ENCODE assay signal across 22 mouse cellular contexts in genomic region chr17:64274341-64275105, GRCm38 (mm10). TPM values are rescaled to one million over a fixed set of nuclear protein-coding genes. Genes with fewer than 3 reads are reported as not detected.
A peak's percentile ranks its signal among the peaks of the same experiment; 100 is the strongest.
DNase-seq lines count a peak whose midpoint lies in the region; ATAC-seq and TF ChIP-seq lines count a peak whose summit lies in the region.
"Had no signal": no experiment of that assay in that cellular context is flagged by ENCODE, and none has a peak within 500 bp of the region (broad histone marks: within the 10 kb centered on the region; RNA-seq: fewer than 3 reads in every experiment).

No protein-coding gene starts in this region.

- H3K27ac ChIP-seq in forebrain, embryonic 15.5 days (replicated peaks) = no peak overlapping the region
- no peak overlapping the region for H3K27ac ChIP-seq in forebrain, embryonic 13.5 days
- no peak overlapping the region for H3K27ac ChIP-seq in liver, embryonic 11.5 days (ENCODE audit: low read depth, low read length)
- no peak overlapping the region for H3K27ac ChIP-seq in MEL (ENCODE audit: control insufficient read depth, low read depth, low read length)
- no peak overlapping the region for H3K27ac ChIP-seq in left cerebral cortex, adult 2 months
- H3K27ac ChIP-seq: embryonic facial prominence, embryonic 15.5 days; hindbrain, embryonic 15.5 days; liver, embryonic 15.5 days; neural tube, embryonic 13.5 days had no signal

- 0 out of 2 replicates have a peak, but pooled peaks have one; percentile 23 for ATAC-seq in forebrain, embryonic 15.5 days (replicated peaks)
- no peak for ATAC-seq in forebrain, embryonic 13.5 days
- peak; percentile 64 for ATAC-seq in liver, embryonic 11.5 days (replicated peaks; ENCODE audit: low FRiP score)
- ATAC-seq in megakaryocyte progenitor cell, adult 5-6 weeks (replicated peaks; ENCODE audit: poor library complexity) = peak; percentile 27
- ATAC-seq: forebrain, embryonic 14.5 days had no signal

- H3K4me2 ChIP-seq in forebrain, embryonic 15.5 days (replicated peaks) = no peak overlapping the region
- H3K4me2 ChIP-seq in forebrain, embryonic 13.5 days = no peak overlapping the region
- no peak overlapping the region for H3K4me2 ChIP-seq in liver, embryonic 11.5 days
- H3K4me2 ChIP-seq: embryonic facial prominence, embryonic 15.5 days; hindbrain, embryonic 15.5 days; liver, embryonic 15.5 days; neural tube, embryonic 13.5 days had no signal

- 97% methylated on average over 10 of the region's 10 CpGs for WGBS in forebrain, embryonic 15.5 days
- 95% methylated on average over 10 of the region's 10 CpGs for WGBS in forebrain, embryonic 13.5 days
- WGBS in liver, embryonic 11.5 days = 73% methylated on average over 10 of the region's 10 CpGs

- H3K36me3 ChIP-seq in forebrain, embryonic 15.5 days = no peaks in the 10 kb centered on the region
- H3K36me3 ChIP-seq in forebrain, embryonic 13.5 days (ENCODE audit: poor library complexity, severe bottlenecking) = peaks cover 17% of the 10 kb centered on the region
- no peaks in the 10 kb centered on the region for H3K36me3 ChIP-seq in liver, embryonic 11.5 days (ENCODE audit: control insufficient read depth, insufficient read depth, low read length)
- H3K36me3 ChIP-seq in MEL (ENCODE audit: control insufficient read depth in 1 of 2, insufficient read depth in 2 of 2, low read length in 2 of 2) = peaks cover 0 to 3% of the 10 kb centered on the region in 2 experiments; a peak in 1 of 4 replicates
- H3K36me3 ChIP-seq: embryonic facial prominence, embryonic 15.5 days had no signal

- intact Hi-C loops in left cerebral cortex, adult 2 months (cut with DNase I) = loop anchor here (10.0 kb wide), 1 partner anchor 320 kb away; no protein-coding TSS in a partner anchor

- H3K9me3 ChIP-seq in forebrain, embryonic 15.5 days = no peaks in the 10 kb centered on the region
- H3K9me3 ChIP-seq in forebrain, embryonic 13.5 days (replicated peaks) = no peaks in the 10 kb centered on the region
- no peaks in the 10 kb centered on the region for H3K9me3 ChIP-seq in liver, embryonic 11.5 days (ENCODE audit: control insufficient read depth, low read length)
- no peaks in the 10 kb centered on the region for H3K9me3 ChIP-seq in MEL (replicated peaks; ENCODE audit: insufficient read depth, low read length)
- H3K9me3 ChIP-seq: embryonic facial prominence, embryonic 15.5 days; G1E; hindbrain, embryonic 15.5 days; liver, embryonic 15.5 days; midbrain, embryonic 10.5 days; neural tube, embryonic 13.5 days had no signal

- DNase-seq in liver, embryonic 11.5 days (ENCODE audit: low spot score) = no peak
- DNase-seq in liver = no peak
- DNase-seq in MEL (ENCODE audit: low read depth, low spot score) = peak; percentile 59
- DNase-seq in left cerebral cortex, adult 2 months (ENCODE audit: extremely low spot score in 1 of 2, low spot score in 2 of 2) = no peak
- DNase-seq: adrenal gland, postnatal 25 days; cerebellum, adult 2 months; cerebellum, postnatal 36 days; heart, postnatal 4 days; kidney, adult 2 months; kidney, postnatal 10 days; lung, postnatal 36 days; thymus, postnatal 25 days had no signal

- no peak for TF ChIP-seq POLR2A in MEL (IDR thresholded peaks at IDR 0.05; ENCODE audit: control insufficient read depth in 1 of 2, insufficient read depth in 1 of 2, low read depth in 1 of 2, low read length in 2 of 2, poor library complexity in 1 of 2)

- no peak overlapping the region for H3K4me3 ChIP-seq in forebrain, embryonic 15.5 days
- no peak overlapping the region for H3K4me3 ChIP-seq in forebrain, embryonic 13.5 days
- no peak overlapping the region for H3K4me3 ChIP-seq in liver, embryonic 11.5 days (ENCODE audit: low read depth, low read length)
- no peak overlapping the region for H3K4me3 ChIP-seq in MEL (ENCODE audit: control insufficient read depth in 1 of 2, insufficient read depth in 1 of 2, low read depth in 2 of 2, low read length in 2 of 2)
- no peak overlapping the region for H3K4me3 ChIP-seq in left cerebral cortex, adult 2 months
- H3K4me3 ChIP-seq: embryonic facial prominence, embryonic 15.5 days; hindbrain, embryonic 15.5 days; liver, embryonic 15.5 days; midbrain, embryonic 10.5 days; neural tube, embryonic 13.5 days had no signal

- no peak overlapping the region for H3K9ac ChIP-seq in forebrain, embryonic 15.5 days (replicated peaks)
- H3K9ac ChIP-seq in forebrain, embryonic 13.5 days = no peak overlapping the region
- H3K9ac ChIP-seq in liver, embryonic 11.5 days (ENCODE audit: low read depth, low read length) = no peak overlapping the region
- no peak overlapping the region; the same call in 1 of the 2 replicates for H3K9ac ChIP-seq in MEL (ENCODE audit: control insufficient read depth, low read depth, low read length, poor library complexity, severe bottlenecking)
- H3K9ac ChIP-seq: embryonic facial prominence, embryonic 15.5 days; hindbrain, embryonic 15.5 days; liver, embryonic 15.5 days; neural tube, embryonic 13.5 days had no signal

- no peaks in the 10 kb centered on the region for H3K4me1 ChIP-seq in forebrain, embryonic 15.5 days
- no peaks in the 10 kb centered on the region for H3K4me1 ChIP-seq in forebrain, embryonic 13.5 days
- H3K4me1 ChIP-seq in liver, embryonic 11.5 days (replicated peaks; ENCODE audit: control insufficient read depth, insufficient read depth, low read length) = no peaks in the 10 kb centered on the region; the same call in 1 of the 2 replicates
- H3K4me1 ChIP-seq in MEL (ENCODE audit: control insufficient read depth in 1 of 2, insufficient read depth in 2 of 2, low read length in 2 of 2) = peaks cover 3 to 10% of the 10 kb centered on the region in 2 experiments; a peak in 3 of 4 replicates
- H3K4me1 ChIP-seq: embryonic facial prominence, embryonic 15.5 days; hindbrain, embryonic 15.5 days; liver, embryonic 15.5 days; midbrain, embryonic 10.5 days; neural tube, embryonic 13.5 days had no signal

- H3K27me3 ChIP-seq in forebrain, embryonic 15.5 days = no peaks in the 10 kb centered on the region
- no peaks in the 10 kb centered on the region for H3K27me3 ChIP-seq in forebrain, embryonic 13.5 days
- H3K27me3 ChIP-seq in liver, embryonic 11.5 days (replicated peaks; ENCODE audit: control insufficient read depth, insufficient read depth, low read length) = no peaks in the 10 kb centered on the region
- no peaks in the 10 kb centered on the region for H3K27me3 ChIP-seq in MEL (ENCODE audit: control insufficient read depth in 1 of 2, insufficient read depth in 2 of 2, low read length in 2 of 2)
- H3K27me3 ChIP-seq: embryonic facial prominence, embryonic 15.5 days; hindbrain, embryonic 15.5 days; liver, embryonic 15.5 days; neural tube, embryonic 13.5 days had no signal

- peak; percentile 61 to 63; a peak in 2 of 4 replicates for TF ChIP-seq EP300 in MEL (IDR thresholded peaks at IDR 0.05; ENCODE audit: low read depth in 1 of 2, low read length in 2 of 2)

- TF ChIP-seq RAD21 in MEL (IDR thresholded peaks at IDR 0.05; ENCODE audit: low read depth, low read length) = no peak

- no peak for TF ChIP-seq CTCF in MEL (IDR thresholded peaks at IDR 0.05 in 2 of 3, conservative IDR thresholded peaks at IDR 0.05 in 1 of 3; ENCODE audit: control insufficient read depth in 1 of 3, insufficient read depth in 1 of 3, low read depth in 2 of 3, low read length in 3 of 3, poor library complexity in 1 of 3, severe bottlenecking in 1 of 3)
- no peak for TF ChIP-seq CTCF in left cerebral cortex, adult 2 months (IDR thresholded peaks at IDR 0.05)

- no peaks in the 10 kb centered on the region for H3K79me2 ChIP-seq in MEL (ENCODE audit: control insufficient read depth, insufficient read depth, low read length, poor library complexity)

TF ChIP-seq in MEL, 35 proteins besides CTCF, POLR2A, EP300 and RAD21 (continues in another document):
- no peak for TF ChIP-seq USF2 (IDR thresholded peaks at IDR 0.05; ENCODE audit: borderline replicate concordance in 1 of 2, insufficient read depth in 1 of 2, low read depth in 1 of 2, low read length in 2 of 2)
- TF ChIP-seq TBP (IDR thresholded peaks at IDR 0.05; ENCODE audit: low read depth, low read length) = no peak
- no peak for TF ChIP-seq RCOR1 (IDR thresholded peaks at IDR 0.05; ENCODE audit: low read depth, low read length)
- no peak for TF ChIP-seq UBTF (IDR thresholded peaks at IDR 0.05; ENCODE audit: borderline replicate concordance, insufficient read depth, low read depth, low read length)
- TF ChIP-seq ETS1 (IDR thresholded peaks at IDR 0.05; ENCODE audit: low read depth, low read length) = peak; percentile 43; the same call in 1 of the 2 replicates
- TF ChIP-seq E2F4 (IDR thresholded peaks at IDR 0.05; ENCODE audit: borderline replicate concordance, low read depth, low read length) = no peak
- no peak for TF ChIP-seq SIN3A (IDR thresholded peaks at IDR 0.05; ENCODE audit: low read length)
- TF ChIP-seq ZMIZ1 (IDR thresholded peaks at IDR 0.05; ENCODE audit: low read depth, low read length) = no peak
- no peak for TF ChIP-seq ZKSCAN1 (IDR thresholded peaks at IDR 0.05; ENCODE audit: low read depth, low read length)
- no peak for TF ChIP-seq MEF2A (IDR thresholded peaks at IDR 0.05; ENCODE audit: extremely low read depth, insufficient replicate concordance, low read depth, low read length, poor library complexity, severe bottlenecking)
- TF ChIP-seq GABPA (IDR thresholded peaks at IDR 0.05; ENCODE audit: low read depth, low read length) = no peak
- TF ChIP-seq SMC3 (IDR thresholded peaks at IDR 0.05; ENCODE audit: low read depth, low read length) = no peak
- TF ChIP-seq POLR2AphosphoS5 (IDR thresholded peaks at IDR 0.05; ENCODE audit: borderline replicate concordance, low read depth, low read length) = no peak
- no peak for TF ChIP-seq MYB (IDR thresholded peaks at IDR 0.05; ENCODE audit: low read depth, low read length)
- TF ChIP-seq HCFC1 (IDR thresholded peaks at IDR 0.05; ENCODE audit: low read depth, low read length) = no peak
- peak; percentile 68 for TF ChIP-seq GATA1 (IDR thresholded peaks at IDR 0.05; ENCODE audit: low read depth, low read length)
- TF ChIP-seq MAX (IDR thresholded peaks at IDR 0.05; ENCODE audit: low read length) = 0 out of 2 replicates have a peak, but pooled peaks have one; percentile 27
- no peak for TF ChIP-seq POLR2AphosphoS2 (IDR thresholded peaks at IDR 0.05; ENCODE audit: low read length)

RNA-seq across cellular contexts. Expression of gene Pja2, which starts 57.2 kb away (rescaled TPM):
- polyA plus RNA-seq in forebrain, embryonic 15.5 days (2015; fragmentation: Nextera tagmentation; extraction: Ambion mirVana) = 127 and 141 TPM in 2 replicates
- polyA plus RNA-seq in forebrain, embryonic 13.5 days (2015; fragmentation: Nextera tagmentation; extraction: Ambion mirVana) = 90.2 and 102 TPM in 2 replicates
- 38.4 and 39.0 TPM in 2 replicates for polyA plus RNA-seq in liver, embryonic 11.5 days (2014; fragmentation: Nextera tagmentation; extraction: Ambion mirVana)
- 8.1 and 10.3 TPM in 2 replicates for total RNA-seq in MEL (2012; rRNA removed)
- 10 to 100 TPM in 1 of 2 experiments, not detected in 1; 17.3 TPM for polyA plus RNA-seq in MEL (2012; ENCODE audit: insufficient read depth in 1 of 2, insufficient read length in 2 of 2, low read depth in 1 of 2, low replicate concordance in 2 of 2, missing spikeins in 1 of 2)
- 22.0 and 26.7 TPM in 2 replicates for total RNA-seq in megakaryocyte progenitor cell, adult 5-6 weeks (2015)
- total RNA-seq in megakaryocyte progenitor cell, adult 5-6 weeks (2017) = 22.2 and 28.5 TPM in 2 replicates
- total RNA-seq in left cerebral cortex, adult 2 months (2021) = 100 to 1,000 TPM; 409 to 438 TPM
